Mouse (Mus musculus): ENCODE data around the gene Snrpe. TPM values are rescaled to one million over a fixed set of nuclear protein-coding genes. Genes with fewer than 3 reads are reported as not detected.

The Snrpe gene
- total RNA-seq, 2 experiments from 2014 or later = 58.8 to 61.6 TPM

Other genes with a start within 250 kb of the Snrpe start
- 1 to 10 TPM; 8.0 to 8.1 TPM for gene Etnk2, start 246.7 kb downstream of the Snrpe start, total RNA-seq (2021)
- gene Sox13, start 185.9 kb downstream of the Snrpe start, total RNA-seq (2021) = 10 to 100 TPM in 1 of 2 experiments, 1 to 10 TPM in 1; 7.6 to 11.0 TPM
- gene Zbed6, start 50.6 kb upstream of the Snrpe start, total RNA-seq (2021) = 1 to 10 TPM; 4.8 to 9.0 TPM
- gene Gm38394, start 51.0 kb upstream of the Snrpe start, total RNA-seq (2021) = 10 to 100 TPM; 21.6 to 32.3 TPM
- gene Lax1, start 79.8 kb upstream of the Snrpe start, total RNA-seq (2021) = under 1 TPM; 0.16 to 0.41 TPM
- 100 to 1,000 TPM; 201 to 257 TPM for gene Atp2b4, start 190.8 kb upstream of the Snrpe start, total RNA-seq (2021)